Mouse (Mus musculus) retina, postnatal 1 day (tissue): ENCODE results near the gene Acadvl.
A peak's percentile ranks its signal among the peaks of the same experiment; 100 is the strongest.

Experiments used
- DNase-seq: peaks from one replicate; pipeline ENCODE4 v3.0.0-alpha.2; 2012

Gene Acadvl

GRCm38 (mm10) chr11:70014880-70015558 is at the start of gene Acadvl:
Gene Acadvl, minus strand, starts transcription at chr11:70015411.
- DNase-seq = peak; percentile 91

GRCm38 (mm10) chr11:70063053-70063452 is 47.8 kb upstream of the Acadvl start:
- DNase-seq = no peak

GRCm38 (mm10) chr11:70059930-70060329 is 44.7 kb upstream of the Acadvl start:
- no peak for DNase-seq

- no peak for DNase-seq
These were observed 42.6 kb upstream of the Acadvl start for GRCm38 (mm10) chr11:70057805-70058204.

GRCm38 (mm10) chr11:70055618-70056214 is 40.5 kb upstream of the Acadvl start:
- DNase-seq = peak; percentile 76

GRCm38 (mm10) chr11:70053898-70054570 is 38.8 kb upstream of the Acadvl start, which contains the start of gene Asgr1:
Gene Asgr1, plus strand, starts transcription at chr11:70054085.
- no peak for DNase-seq

- DNase-seq = no peak
These were observed 37.9 kb upstream of the Acadvl start for GRCm38 (mm10) chr11:70053156-70053555.

- DNase-seq = no peak
These were observed 34.6 kb upstream of the Acadvl start for GRCm38 (mm10) chr11:70049816-70050215.

- DNase-seq = no peak
These were observed 34.2 kb upstream of the Acadvl start for GRCm38 (mm10) chr11:70049366-70049765.

- DNase-seq = peak; percentile 15
These were observed 30.2 kb upstream of the Acadvl start for GRCm38 (mm10) chr11:70045435-70045834.

- no peak for DNase-seq
These were observed 28.5 kb upstream of the Acadvl start for GRCm38 (mm10) chr11:70043665-70044064.

- DNase-seq = no peak
These were observed 27.3 kb upstream of the Acadvl start for GRCm38 (mm10) chr11:70042309-70043085.

- no peak for DNase-seq
These were observed 25.0 kb upstream of the Acadvl start for GRCm38 (mm10) chr11:70040184-70040583.

- no peak for DNase-seq
These were observed 24.4 kb upstream of the Acadvl start for GRCm38 (mm10) chr11:70039631-70040030.

GRCm38 (mm10) chr11:70038174-70038573 is 23.0 kb upstream of the Acadvl start:
- DNase-seq = no peak

GRCm38 (mm10) chr11:70031321-70031670 is 16.1 kb upstream of the Acadvl start:
- DNase-seq = no peak

GRCm38 (mm10) chr11:70030651-70031320 is 15.6 kb upstream of the Acadvl start:
- DNase-seq = no peak

- DNase-seq = no peak
These were observed 14.8 kb upstream of the Acadvl start for GRCm38 (mm10) chr11:70029829-70030550.

GRCm38 (mm10) chr11:70029130-70029801 is 14.1 kb upstream of the Acadvl start:
- DNase-seq = peak; percentile 97

- DNase-seq = no peak
These were observed 13.4 kb upstream of the Acadvl start for GRCm38 (mm10) chr11:70028401-70029129.

- DNase-seq = peak; percentile 43
These were observed 12.2 kb upstream of the Acadvl start for GRCm38 (mm10) chr11:70027397-70027796.
